Mouse (Mus musculus): ENCODE data around the gene Gstm6.
"Not testable (repeated sequence)": the region's sequence is repeated elsewhere in the genome, so short reads cannot be mapped to it uniquely, and the experiment has no call there.

Gene Gstm6

DNA sequence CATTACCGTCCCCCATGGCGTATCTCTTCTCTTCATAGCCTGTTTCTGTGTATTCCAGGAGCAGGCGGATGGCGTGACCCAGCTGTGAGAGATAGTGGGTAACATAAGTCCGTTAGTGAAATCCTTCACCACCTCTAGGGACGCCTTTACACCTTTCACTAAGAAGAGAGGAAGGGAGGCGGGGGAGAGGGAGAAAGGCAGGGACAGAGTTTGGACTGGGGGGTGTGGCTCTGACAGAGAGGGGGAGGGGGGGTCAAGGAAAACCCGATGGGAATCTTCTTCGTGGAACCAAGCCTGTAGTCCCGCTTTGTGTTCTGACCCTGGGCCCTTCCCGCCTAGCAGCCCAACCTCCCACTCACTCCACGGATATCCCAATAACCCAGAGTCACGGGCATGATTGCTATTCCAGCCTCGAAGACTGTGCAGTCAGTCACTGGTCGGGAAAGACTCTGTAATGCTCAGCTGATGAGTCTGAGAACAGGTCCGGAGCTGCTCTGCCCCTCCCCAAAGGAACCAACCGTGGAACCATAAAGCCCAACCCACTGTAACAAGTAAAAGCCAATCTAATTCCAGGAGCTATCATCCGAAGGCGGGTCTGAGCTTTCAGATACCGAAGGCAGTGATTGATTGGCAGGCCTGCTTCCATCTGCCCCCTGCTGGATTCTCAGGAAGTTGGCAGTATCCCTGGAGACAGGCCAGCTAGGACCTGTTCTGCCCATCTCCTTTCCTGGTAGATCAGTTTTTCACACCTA is at the start of gene Gstm6:
Gstm6 (minus strand) TSS at position 511 of the 752 bp plus-strand sequence.
- DNase-seq (ENCODE audit: low read depth, low spot score), result no peak

DNA sequence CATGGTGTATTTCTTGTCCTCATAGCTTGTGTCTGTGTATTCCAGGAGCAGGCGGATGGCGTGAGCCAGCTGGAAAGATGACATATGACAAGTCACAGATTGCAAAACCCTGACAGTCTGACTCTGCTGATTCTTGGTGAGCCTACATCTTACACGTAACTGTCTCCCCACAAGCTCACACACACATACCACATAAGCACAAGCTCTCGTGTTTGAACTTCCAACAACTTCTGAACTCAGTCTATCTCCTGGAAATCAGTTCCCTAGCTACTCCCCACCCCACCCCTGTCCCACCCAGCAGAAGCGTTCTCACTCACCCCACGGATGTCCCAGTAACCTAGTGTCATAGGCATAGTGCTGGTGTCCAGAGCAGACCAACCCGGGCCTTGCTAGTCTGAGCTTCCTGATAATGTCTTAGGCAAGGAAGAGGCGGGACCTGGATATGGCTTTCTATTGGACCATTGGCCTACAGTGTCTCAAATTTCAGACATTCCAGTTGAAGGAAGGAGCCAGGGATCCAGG is 42.6 kb upstream of the Gstm6 start, which contains the start of gene Gstm2:
Gstm2 (minus strand) TSS at position 413 of the 522 bp plus-strand sequence.
- no peak for DNase-seq (ENCODE audit: low read depth, low spot score)

DNA sequence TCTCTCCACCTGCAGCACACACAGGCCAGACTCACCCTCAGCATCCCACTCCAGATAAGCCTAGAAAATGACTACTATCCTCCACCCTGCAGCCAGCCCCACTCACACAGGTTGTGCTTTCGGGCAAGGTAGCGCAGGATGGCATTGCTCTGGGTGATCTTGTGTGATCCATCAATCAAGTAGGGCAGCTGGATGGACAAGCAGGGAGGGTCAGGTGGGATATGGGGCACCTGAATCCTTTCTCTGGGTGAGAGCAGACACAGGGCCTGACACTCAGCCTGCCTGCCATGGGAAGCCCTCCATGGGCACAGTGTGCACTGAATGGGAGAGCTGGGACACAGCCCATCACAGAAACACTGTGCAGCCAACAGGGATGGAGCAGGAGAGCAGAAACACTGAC is 41.6 kb upstream of the Gstm6 start:
- not testable (repeated sequence) for DNase-seq (ENCODE audit: low read depth, low spot score)

DNA sequence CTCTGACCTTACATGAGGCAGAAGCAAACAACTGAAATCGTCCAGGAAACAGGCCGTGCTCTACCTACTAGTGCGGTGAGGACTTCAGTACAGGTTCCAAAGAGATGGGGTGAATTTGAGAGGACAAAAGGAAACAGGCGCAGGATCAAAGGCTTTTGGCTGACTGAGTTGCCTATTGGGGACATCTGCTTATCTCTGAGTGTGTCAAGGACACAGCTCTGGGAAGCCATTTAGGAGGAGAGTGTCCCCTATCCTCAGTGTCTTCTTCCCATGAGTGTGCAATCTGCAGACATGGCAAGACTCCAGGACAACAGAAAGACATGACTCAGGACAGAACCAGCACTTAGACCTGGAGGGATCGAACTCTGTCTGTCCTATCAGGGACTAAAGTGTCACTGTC is 40.9 kb upstream of the Gstm6 start:
- DNase-seq (ENCODE audit: low read depth, low spot score), result no peak

DNA sequence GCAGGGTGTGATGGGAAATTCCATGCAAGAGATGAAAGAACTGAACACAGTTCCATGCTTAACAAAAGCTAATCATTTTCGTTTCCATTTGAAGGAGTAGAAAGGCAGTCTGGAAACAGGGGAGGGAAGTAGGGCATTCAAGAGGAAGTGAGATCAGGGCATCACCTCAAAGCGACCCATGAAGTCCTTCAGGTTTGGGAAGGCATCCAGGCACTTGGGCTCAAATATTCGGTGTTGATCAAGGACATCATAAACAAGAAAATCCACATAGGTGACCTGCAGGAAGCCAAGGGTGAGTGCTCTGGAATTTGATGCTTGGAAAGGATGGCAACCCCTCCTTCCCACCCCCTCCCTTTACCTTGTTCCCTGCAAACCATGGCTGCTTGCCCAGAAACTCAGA is 40.2 kb upstream of the Gstm6 start:
- no peak for DNase-seq (ENCODE audit: low read depth, low spot score)

DNA sequence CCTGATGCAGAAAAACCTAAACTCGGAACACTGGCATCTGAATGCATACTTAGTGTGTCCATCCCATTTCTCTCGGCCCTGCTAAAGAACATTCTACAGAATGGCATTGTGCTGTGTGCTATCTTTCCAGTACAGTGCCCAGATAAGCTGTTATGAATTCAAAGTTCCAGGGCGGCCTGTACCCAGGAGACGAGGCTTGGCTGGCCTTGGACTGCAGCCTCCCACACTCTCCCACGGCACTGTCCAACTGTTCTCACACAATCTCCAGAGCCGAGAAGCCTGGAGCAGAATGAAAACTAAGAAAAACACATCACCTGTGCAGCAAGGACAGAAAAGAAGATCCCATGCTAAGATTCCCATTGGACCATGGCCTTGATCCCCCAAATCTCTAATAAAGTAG is 39.2 kb upstream of the Gstm6 start:
- DNase-seq (ENCODE audit: low read depth, low spot score), result no peak

DNA sequence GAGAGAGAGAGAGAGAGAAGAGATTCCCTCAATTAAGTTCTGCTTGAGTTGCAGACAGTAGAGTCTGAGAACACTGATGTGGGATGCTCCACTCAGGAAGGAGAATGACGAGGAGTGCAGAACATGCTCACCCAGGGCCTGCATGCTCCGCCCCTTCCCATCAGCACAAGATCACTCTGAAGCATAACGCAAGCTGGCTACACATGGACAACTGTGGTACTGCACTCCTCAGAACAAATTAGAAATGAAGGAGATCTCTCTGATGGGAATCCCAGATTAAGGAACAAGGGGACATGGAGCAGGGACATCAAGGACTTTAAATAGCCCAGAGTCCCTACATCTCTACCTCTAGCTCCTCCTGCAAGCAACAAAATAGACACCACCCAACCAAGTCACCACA is 37.7 kb upstream of the Gstm6 start:
- DNase-seq (ENCODE audit: low read depth, low spot score), result no peak

DNA sequence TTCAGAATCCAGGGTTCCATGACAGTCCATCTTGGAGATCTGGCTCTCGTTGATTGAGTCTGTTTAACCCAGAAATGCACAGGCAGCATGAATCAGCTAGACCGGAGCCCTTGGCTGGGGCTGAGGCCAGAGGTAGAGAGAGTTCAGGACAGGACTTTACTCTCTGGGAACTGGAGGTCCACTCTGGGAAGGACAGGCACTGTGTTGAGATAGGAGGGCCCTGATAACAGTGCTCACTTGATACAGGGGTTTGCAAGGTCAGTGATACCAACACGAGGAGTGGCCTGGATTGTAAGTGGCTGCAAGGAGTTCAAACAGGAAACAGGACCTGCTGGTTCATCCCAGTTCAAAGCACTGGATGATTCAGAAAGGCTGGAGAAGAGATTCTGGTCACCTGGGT is 34.1 kb upstream of the Gstm6 start:
- no peak for DNase-seq (ENCODE audit: low read depth, low spot score)

DNA sequence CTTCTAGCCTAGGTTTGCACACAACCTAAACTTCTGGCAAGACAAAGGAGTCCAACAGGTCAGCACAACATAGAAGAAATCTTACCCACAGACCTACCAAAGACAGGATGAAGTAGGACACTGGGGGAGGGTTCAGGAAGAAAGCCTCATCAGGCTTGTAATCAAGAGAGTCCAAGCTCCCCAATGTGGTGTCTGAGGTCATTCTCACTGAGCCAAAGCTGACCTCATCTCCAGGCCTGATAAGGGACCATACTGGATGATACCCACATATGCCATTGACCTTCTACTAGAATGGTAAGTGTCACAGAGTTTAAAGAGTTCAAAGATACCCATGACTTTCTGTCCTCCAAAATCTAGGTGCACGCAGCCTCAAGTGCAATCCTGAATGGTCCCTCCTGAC is 30.7 kb upstream of the Gstm6 start:
- no peak for DNase-seq (ENCODE audit: low read depth, low spot score)

DNA sequence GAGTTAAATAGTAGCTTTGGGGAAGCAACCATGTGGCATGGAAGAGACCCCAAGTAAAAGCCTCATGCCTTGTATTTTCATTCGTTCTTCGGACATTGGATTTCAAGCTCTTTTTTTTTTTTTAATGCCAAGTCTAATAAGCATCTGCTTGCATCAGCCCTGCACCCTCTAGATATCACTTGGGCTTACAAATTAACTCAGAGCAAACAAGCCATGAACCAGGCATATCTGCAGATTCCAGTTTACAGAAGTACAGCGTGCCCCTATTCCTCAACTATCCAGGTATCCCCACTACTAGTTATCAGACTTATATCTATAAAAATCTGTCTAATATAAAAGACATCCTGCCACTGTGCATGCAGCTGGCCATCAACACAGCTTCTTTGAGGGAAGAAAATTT is 28.5 kb upstream of the Gstm6 start:
- no peak for DNase-seq (ENCODE audit: low read depth, low spot score)

DNA sequence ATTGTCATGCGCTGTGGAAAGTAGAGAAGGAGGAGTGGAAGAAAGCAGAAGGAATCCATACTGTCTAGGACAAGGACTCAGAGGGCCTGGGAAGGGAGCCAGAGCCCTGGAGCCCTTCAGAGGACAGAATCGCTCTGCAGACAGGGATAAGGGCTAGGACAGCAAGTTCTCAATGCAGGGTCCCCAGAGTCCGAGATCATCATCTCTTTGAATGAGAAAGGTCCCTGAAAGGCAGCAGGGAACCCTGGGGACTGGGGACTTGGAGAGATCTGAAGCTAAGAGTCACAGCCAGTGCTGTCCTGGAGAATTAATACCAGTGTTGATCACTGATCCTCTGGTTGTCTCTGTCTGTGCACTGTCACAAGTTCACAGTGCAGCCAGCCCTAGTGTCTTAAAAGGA is 27.6 kb upstream of the Gstm6 start:
- DNase-seq (ENCODE audit: low read depth, low spot score), result not testable (repeated sequence)

DNA sequence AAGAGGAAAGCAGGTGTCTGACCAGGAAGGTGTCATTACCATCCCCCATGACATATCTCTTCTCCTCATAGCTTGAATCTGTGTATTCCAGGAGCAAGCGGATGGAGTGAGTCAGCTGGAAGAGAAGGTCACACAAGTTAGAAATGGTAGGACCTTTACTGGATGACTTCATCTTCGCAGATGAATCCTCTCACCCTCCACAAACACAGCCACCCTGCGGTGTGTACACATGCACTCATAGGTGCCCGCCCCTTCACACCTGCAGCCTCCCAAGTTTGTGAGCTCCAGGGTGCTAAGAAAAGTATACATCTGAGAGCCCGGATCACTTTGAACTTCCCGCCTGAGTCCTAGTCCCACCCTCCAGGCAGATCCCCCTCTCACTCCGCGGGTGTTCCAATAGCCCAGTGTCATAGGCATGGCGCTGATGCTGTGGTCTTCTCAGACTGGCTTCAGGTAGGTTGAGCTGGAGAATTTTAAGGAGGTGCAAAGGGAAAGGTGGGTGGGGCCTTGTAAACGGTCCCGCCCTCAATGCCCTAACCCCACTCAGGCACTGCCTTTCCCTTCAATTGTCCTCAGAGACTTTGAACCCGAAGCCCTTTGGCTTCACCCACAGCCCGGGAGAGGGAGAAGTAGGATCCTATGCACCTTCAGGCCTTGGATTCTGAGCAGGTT is 25.3 kb upstream of the Gstm6 start, which contains the start of gene Gstm3:
Gstm3 (minus strand) TSS at position 560 of the 672 bp plus-strand sequence.
- DNase-seq (ENCODE audit: low read depth, low spot score), result no peak

DNA sequence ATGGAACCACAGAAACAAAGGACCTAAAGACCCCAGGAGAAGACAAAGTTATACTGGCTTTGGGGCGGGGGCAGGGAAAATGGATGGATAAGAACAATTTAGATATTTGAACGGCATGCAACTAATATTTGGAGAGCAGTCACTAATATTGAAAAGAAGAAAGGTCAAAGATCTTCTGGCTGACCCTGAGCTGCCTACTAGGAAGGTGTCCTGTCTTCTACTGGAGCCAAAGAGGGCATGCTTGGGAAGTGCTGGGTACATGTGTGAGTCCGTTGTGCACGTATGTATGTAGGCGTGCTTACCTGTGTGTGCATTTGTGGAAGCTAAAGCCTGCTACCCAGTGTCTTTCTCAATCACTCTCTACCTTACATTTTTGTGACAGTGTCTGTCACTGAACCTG is 23.1 kb upstream of the Gstm6 start:
- no peak for DNase-seq (ENCODE audit: low read depth, low spot score)

DNA sequence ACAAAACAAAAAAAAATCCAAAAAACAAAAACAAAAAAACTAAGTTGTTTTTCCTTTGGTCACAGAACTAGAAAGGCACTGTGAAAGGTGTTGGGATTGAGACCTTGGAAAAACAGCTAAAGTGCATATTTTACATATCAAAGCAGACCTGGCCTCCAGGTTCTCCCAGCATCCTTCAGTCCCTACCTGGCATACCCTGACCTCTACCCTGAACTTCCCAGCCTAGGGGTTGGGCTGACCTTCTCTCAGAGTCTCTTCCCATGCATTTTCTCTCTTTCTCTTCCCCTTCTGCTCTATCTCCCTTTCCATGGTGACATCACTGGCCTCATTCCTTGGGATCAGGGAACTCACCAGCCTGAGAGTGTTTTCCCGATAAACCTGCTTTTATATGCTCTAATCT is 22.0 kb upstream of the Gstm6 start:
- DNase-seq (ENCODE audit: low read depth, low spot score), result no peak

DNA sequence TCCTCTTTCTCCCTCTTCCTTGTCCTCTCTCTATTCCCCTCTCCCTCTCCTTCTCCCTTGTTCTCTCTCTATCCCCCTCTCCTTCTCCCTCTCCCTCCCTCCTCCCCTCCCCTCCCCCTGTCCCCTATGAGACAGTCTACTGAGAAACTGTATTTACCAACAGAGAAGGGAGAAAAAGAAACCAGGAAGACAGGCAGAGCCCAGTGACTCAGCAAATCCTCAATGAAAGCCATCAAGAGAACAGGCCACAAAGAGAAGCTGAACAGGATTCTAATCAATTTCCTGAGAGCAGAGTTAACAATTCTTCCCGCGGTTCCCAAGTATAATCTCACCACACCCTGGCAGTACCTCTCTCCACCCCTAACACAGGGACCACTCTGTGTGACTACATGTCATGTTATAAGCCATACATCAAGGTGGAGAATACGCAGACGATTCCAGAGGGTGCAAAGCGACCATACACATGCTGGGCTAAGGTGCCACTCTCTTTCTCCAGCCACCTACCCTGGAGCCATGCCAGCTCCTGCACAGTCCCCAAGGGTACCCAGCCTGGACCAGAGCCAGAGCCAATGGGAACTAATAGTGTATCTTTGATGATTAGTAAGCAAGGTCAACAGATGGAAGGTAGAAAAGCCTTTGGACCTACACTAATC is 21.2 kb upstream of the Gstm6 start:
- DNase-seq (ENCODE audit: low read depth, low spot score), result no peak

DNA sequence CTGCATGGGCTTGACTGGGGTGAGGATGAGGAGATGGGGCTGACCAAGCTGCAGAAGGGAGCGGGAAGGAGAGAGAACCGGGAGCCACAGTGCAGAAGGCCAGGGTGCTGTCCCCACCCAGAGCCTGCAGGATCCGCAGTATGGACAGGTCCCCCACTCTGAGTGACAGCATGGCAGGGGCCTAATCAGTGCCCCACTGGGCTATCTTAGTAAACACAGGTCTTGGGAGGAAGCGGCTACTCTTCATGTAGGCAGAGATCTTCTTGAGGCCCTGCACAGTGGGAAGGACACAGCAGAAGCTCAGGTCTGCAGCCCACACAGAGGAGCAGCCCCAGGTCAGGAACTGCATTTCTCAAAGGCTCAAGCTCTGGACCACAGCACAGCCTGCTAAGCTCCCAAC is 20.5 kb upstream of the Gstm6 start:
- no peak for DNase-seq (ENCODE audit: low read depth, low spot score)

DNA sequence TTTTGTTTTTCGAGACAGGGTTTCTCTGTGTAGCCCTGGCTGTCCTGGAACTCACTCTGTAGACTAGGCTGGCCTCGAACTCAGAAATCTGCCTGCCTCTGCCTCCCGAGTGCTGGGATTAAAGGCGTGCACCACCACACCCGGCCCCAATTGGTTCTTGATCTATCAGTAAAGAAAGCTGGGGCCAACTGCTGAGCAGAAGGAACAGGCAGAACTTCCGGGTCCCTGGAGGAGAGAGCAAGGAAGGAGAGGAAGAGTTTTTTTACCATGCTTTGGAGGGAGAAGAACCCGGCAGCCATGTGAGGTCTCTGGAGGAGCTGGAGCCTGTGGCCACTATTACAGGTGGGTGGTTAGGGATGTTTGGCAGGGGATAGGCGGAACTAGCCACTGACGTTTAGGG is 11.7 kb upstream of the Gstm6 start:
- not testable (repeated sequence) for DNase-seq (ENCODE audit: low read depth, low spot score)

DNA sequence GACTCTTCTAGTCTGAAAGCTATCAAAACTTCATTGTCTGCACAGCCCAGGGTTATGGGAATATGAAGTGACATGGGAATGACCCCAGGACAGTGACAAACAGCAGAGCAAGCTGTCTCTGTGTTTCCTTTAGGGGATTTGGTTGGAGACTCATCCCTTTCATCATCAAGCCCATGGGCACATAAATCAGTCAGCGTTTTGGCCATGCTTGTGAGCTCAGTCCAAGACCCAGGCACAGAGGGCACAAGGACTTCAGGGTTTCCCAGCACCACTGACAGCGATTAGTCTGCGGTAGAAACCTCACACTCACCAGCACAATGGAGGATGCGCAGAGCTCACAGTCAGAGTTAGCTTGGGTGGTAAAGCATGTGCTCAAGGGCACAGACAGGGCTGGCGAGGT is 10.4 kb upstream of the Gstm6 start:
- DNase-seq (ENCODE audit: low read depth, low spot score), result no peak

DNA sequence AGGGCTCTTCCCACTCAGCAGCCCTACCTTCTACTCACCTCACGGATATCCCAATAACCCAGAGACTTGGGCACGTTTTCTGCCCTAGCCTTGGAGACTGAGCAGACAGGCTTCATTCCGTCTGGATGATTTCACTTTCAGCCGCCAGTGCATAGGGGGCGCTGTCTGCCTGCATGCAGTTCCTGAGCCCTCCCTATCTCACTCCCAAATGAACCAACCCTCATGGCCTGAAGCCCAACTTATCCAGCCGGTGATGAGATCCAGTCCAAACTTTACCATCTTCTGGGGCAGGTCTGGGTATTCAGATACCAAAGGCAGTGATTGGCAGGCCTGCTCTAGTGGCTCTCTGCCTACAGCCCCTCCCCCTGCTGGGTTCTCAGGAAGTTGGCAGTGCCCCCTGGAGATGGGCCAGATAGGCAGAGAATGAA is 9.8 kb upstream of the Gstm6 start:
- DNase-seq (ENCODE audit: low read depth, low spot score), result no peak

DNA sequence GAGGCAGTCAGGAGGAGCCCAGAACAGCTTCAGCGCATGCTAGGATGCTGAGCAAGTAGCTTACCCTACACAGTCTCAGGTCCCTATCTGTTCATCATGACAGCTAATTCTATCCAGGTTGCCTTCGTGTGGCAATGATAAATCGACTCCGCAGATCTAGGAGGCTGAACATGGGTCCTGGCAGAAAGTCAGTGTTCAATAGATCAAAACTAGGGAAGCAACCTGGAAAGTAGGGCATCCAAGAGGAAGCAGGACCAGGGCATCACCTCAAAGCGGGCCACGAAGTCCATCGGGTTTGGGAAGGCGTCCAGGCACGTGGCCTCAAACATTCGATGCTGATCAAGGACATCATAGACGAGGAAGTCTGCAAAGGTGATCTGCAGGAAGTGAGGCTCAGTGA is 7.0 kb upstream of the Gstm6 start:
- no peak for DNase-seq (ENCODE audit: low read depth, low spot score)

DNA sequence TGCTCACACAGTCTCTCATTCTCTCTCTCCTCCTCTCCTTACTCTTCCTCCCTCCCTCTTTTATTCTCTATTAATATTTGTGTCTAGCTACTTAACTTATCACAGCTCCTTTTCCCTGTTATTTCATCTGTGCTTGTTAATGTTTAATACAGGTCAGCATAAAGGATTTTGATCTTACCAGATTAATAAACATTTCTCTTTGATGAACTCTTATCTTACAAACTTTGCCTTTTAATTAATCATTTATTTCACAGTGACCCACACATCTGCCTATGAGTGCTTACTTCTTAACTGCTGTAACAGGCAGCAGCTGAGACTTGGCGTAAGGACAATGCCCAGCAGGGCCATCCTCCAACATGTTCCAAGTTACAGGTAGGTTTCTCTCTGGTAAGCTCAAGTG is 5.9 kb upstream of the Gstm6 start:
- DNase-seq (ENCODE audit: low read depth, low spot score), result not testable (repeated sequence)

DNA sequence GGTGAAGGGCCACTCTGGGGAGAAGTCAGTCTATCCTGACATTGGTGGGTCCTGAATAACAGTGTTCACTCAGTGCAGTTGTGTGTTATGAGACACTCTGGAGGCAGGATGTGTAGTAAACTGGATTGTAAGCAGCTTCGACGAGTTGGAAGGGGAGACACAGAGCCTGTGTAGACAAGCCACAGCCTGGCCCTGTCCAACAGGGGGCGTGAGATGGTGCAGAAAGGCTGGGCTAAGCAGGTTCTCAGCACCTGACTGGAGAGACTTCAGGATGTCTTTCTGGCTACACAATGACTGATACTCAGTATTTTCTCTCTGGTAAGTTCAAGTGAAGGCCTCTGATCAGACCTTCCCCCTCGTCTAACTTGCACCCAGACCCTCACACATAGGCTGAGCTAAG is 2.2 kb upstream of the Gstm6 start:
- DNase-seq (ENCODE audit: low read depth, low spot score), result no peak
